Mouse (Mus musculus): ENCODE data around the gene Pate1. TPM values are rescaled to one million over a fixed set of nuclear protein-coding genes. Genes with fewer than 3 reads are reported as not detected.

The Pate1 gene
- polyA plus RNA-seq (2017; shearing (Covaris generic)): under 1 TPM; 0.16 TPM

DNA sequence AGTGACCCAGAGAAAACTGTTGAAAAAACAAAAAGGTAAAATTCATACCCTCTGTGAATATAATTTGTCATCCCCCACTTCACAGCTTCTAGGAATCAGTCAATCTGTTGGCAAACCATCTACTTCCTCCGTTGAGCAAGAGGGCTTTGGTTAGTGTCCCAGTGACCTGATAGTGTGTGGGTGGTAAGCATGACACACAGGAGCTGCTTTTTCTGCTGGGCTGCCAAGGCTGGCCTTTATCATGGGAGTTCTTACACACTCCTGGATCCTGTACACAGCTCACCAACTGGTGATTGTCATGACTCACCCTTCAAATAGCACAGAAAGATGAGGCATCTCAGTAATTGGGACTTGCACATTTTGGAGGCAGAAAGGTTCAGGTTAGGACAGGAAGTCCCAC lies at the start of gene Pate1:
Gene Pate1, minus strand, starts transcription at position 378 of the 400 bp plus-strand sequence.

DNA sequence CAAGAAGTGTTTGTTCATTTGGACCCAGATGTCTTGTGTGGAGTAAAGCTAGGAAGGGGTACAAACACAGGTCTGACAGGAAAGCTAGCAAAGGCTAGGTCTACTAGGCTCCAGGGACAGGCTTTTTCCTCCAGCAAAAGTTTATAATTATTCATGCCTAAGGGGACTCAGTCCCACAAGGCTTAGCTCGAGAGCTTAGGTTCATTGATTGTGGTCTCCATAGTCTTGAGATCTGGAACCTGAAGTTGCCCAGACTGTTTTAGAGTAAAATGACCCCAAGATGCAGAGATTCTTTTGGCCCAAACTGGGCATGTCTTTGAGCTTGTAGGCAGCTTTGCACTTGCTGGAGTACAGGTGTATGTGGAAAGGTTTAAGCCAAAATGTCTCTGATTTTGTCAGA lies 39.1 kb downstream of the Pate1 start, which contains the start of gene Pate3:
Gene Pate3, minus strand, starts transcription at position 101 of the 400 bp plus-strand sequence.

Other genes with a start within 250 kb of the Pate1 start
- gene Gm1113, start 169.1 kb downstream of the Pate1 start, polyA plus RNA-seq (2017; shearing (Covaris generic)): not detected
- under 1 TPM; 0.04 to 0.29 TPM for gene Ddx25, start 128.9 kb downstream of the Pate1 start, polyA plus RNA-seq (2017; shearing (Covaris generic))
- 10 to 100 TPM; 25.3 to 36.8 TPM for gene Pus3, start 128.8 kb downstream of the Pate1 start, polyA plus RNA-seq (2017; shearing (Covaris generic))
- gene Pate2, start 117.1 kb downstream of the Pate1 start, polyA plus RNA-seq (2017; shearing (Covaris generic)): under 1 TPM in 1 of 2 experiments, not detected in 1; 0.69 TPM
- gene Hyls1, start 117.0 kb downstream of the Pate1 start, polyA plus RNA-seq (2017; shearing (Covaris generic)): 1 to 10 TPM; 5.5 to 7.8 TPM
- gene Pate4, start 75.4 kb downstream of the Pate1 start, polyA plus RNA-seq (2017; shearing (Covaris generic)): not detected
- not detected for gene Pate3, start 39.2 kb downstream of the Pate1 start, polyA plus RNA-seq (2017; shearing (Covaris generic))
- not detected for gene Gm17677, start 53.7 kb upstream of the Pate1 start, polyA plus RNA-seq (2017; shearing (Covaris generic))
- gene Gm17727, start 90.7 kb upstream of the Pate1 start, polyA plus RNA-seq (2017; shearing (Covaris generic)): not detected
- gene Gm27235, start 102.7 kb upstream of the Pate1 start, polyA plus RNA-seq (2017; shearing (Covaris generic)): not detected
- not detected for gene D730048I06Rik, start 102.7 kb upstream of the Pate1 start, polyA plus RNA-seq (2017; shearing (Covaris generic))
- not detected for gene 9230110F15Rik, start 156.8 kb upstream of the Pate1 start, polyA plus RNA-seq (2017; shearing (Covaris generic))
- not detected for gene 9230113P08Rik, start 221.0 kb upstream of the Pate1 start, polyA plus RNA-seq (2017; shearing (Covaris generic))

All from activated CD4-positive, CD25-positive, alpha-beta regulatory T cell (primary cell).